Mouse (Mus musculus): ENCODE results near the gene Slc29a1. TPM values are rescaled to one million over a fixed set of nuclear protein-coding genes. Genes with fewer than 3 reads are reported as not detected.

Slc29a1 gene
- polyA plus RNA-seq, 1 experiment from 2014 or later: 84.7 TPM

DNA sequence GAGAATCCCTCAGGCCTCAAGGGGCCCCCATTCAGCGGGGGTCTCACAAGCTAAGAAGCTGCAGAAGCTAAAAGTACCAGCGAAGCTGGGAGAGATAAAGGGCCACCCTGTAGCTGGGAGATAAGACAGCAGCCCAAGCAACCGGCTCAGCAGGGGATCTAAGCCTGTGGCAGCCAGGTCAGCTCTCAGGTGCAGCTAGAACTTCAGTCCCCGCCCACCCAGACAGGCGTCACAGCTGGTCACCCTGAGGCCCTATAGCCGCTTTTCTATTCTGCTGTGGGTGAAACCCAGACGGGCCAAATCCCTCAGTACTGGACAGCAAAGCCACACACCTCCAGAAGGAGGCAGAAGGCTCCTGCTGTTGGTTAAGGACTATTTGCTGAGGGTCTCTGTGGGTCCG is 5.9 kb downstream of the Slc29a1 start:
- peak overlapping the region; percentile 4 to 5; a peak in 2 of 4 replicates for H3K4me3 ChIP-seq (ENCODE audit: control insufficient read depth in 1 of 2, insufficient read depth in 1 of 2, low read depth in 1 of 2, low read length in 2 of 2)
- H3K9me3 ChIP-seq (ENCODE audit: control insufficient read depth, low read length): no peaks in the 10 kb centered on the region
- H3K27ac ChIP-seq (replicated peaks in 1 of 2; ENCODE audit: control insufficient read depth in 1 of 2, insufficient read depth in 1 of 2, low read depth in 2 of 2, low read length in 2 of 2): peak overlapping the region in 1 of 2 experiments; percentile 74; a peak in 1 of 4 replicates
- H3K36me3 ChIP-seq (ENCODE audit: control insufficient read depth, insufficient read depth, low read length): peaks cover 19% of the 10 kb centered on the region
- H3K9ac ChIP-seq (ENCODE audit: low read length): peak overlapping the region; percentile 55; the same call in 1 of the 2 replicates
- 38% methylated on average over 8 of the region's 8 CpGs for WGBS
- H3K4me2 ChIP-seq (ENCODE audit: low read length): peak overlapping the region; percentile 99
- peaks cover 46 to 54% of the 10 kb centered on the region in 2 experiments for H3K4me1 ChIP-seq (ENCODE audit: control insufficient read depth in 2 of 2, insufficient read depth in 2 of 2, low read length in 2 of 2)
- H3K27me3 ChIP-seq (ENCODE audit: control insufficient read depth, insufficient read depth, low read length): no peaks in the 10 kb centered on the region
- ATAC-seq (ENCODE audit: insufficient number of reproducible peaks, insufficient read depth, low FRiP score, low read depth): no peak

DNA sequence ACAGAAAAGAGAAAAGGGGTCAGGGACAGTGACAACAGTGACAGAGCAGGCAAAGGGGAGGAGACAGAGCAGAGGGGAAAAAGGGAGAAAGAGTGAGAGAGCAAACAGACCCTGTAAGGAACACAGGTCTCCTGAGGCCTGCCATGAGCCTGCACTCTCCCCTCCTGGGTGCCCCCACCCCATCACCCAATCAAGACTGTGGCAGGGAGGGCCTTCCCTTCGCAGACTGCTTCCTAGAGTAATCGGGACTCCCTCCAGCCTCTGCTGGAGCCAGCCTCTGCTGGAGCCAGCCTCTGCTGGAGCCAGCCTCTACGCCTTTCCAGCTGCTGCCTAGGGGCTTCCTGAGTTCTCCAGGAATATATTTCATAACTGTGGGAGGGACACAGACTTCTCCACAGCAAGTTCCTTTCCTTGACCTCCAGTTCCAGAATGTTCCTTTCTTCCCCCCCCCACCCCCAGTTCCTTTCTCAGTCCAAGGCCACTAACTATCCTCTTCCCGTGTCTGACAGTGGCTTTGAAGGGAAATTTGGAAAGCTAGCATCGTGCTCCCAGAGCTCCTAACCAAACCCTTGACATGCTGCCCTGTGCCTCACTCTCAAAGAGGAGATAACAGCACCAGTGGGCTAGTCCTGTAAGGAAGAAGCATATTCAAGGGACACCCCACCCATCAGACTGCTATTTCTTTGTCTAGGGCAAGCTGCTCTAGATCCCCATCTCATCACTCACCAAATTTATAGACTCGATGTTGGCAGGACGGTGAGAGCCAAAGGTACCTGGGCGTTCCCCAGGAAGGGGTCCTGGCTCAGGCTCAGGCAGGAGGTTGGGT is 6.6 kb downstream of the Slc29a1 start:
- 27% methylated on average over 8 of the region's 8 CpGs for WGBS
- Histone ChIP-seq H3K36me3 (ENCODE audit: control insufficient read depth, insufficient read depth, low read length) (peaks cover 24% of the 10 kb centered on the region), H3K4me3 (ENCODE audit: control insufficient read depth in 1 of 2, insufficient read depth in 1 of 2, low read depth in 1 of 2, low read length in 2 of 2) (peak overlapping the region; percentile 12 to 19; a peak in 2 of 4 replicates), H3K9ac (ENCODE audit: low read length) (peak overlapping the region; percentile 55), H3K4me2 (ENCODE audit: low read length) (peak overlapping the region; percentile 99), H3K9me3 (ENCODE audit: control insufficient read depth, low read length) (no peaks in the 10 kb centered on the region), H3K4me1 (ENCODE audit: control insufficient read depth in 2 of 2, insufficient read depth in 2 of 2, low read length in 2 of 2) (peaks cover 46 to 54% of the 10 kb centered on the region in 2 experiments), H3K27me3 (ENCODE audit: control insufficient read depth, insufficient read depth, low read length) (no peaks in the 10 kb centered on the region), H3K27ac (replicated peaks in 1 of 2; ENCODE audit: control insufficient read depth in 1 of 2, insufficient read depth in 1 of 2, low read depth in 2 of 2, low read length in 2 of 2) (peak overlapping the region; percentile 47 to 74)
- ATAC-seq (ENCODE audit: insufficient number of reproducible peaks, insufficient read depth, low FRiP score, low read depth): no peak

DNA sequence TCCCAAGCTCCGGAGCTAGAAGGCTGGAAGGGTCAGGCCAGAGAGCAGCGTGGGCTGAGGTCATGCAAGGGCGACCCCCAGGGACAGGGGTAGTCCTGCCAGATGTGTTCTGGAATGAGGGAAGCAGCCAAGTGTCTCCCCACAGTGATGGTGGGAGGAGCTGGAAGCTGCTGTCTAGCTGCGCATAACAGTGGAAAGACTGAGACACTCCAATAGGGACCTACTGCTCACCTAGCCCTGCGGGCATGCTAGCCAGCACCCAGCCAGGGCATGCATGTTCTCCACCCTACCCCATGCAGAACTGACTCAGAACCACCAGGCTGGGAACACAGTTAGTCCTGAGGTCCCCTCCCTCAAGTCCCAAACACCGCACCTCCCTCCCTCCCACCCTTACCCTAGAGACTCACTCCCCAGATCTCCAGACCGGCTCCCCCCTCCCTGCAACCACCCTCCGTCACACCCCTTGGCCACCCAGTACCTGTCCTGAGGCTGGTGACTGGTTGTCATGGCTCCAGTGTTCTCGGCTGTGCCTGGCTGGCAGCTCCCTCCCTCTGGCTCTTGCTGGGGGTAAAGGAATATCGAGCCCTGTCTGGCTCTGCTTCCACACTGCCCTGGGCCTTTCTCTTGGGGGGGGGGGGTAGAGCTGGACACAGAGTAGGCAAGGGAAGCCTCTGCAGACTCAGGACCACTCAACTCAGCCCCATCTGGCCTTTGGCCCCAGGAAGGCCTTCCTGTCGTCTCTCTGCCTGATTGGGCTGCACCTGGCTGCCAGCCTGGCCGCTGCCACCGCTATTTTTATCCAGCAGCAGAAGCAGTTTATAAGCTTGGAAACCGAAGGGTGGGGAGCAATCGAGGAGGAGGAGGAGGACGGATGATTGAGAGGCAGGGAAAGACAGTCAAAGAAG is 7.5 kb downstream of the Slc29a1 start:
- H3K9ac ChIP-seq (ENCODE audit: low read length): peak overlapping the region; percentile 55
- peak; percentile 1; the same call in 1 of the 2 replicates for ATAC-seq (ENCODE audit: insufficient number of reproducible peaks, insufficient read depth, low FRiP score, low read depth)

DNA sequence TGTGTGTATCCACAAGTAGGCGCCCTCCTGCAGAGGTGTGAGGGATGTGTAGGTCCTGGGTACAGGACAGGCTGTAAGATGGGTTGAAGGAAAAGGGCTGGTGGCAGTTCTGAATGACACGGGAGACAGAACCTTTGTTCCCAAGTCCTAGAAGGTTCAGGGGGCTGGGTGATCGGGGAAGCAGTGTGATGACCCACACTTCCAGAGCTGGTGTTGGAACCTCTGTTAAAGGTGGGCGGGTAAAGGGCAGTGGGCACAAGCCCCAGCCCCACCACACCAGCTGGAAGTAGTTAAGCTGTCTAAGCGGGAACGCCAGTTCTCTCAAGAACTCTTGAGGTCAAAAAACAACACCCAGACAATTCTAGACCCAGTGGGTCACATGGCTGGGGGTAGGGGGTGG is 9.0 kb downstream of the Slc29a1 start:
- 78% methylated on average over 6 of the region's 6 CpGs for WGBS

More for the DNA sequence above, 7.5 kb downstream of the Slc29a1 start:
- H3K4me2 ChIP-seq (ENCODE audit: low read length): peak overlapping the region; percentile 99
- peak overlapping the region; percentile 47 to 74 for H3K27ac ChIP-seq (replicated peaks in 1 of 2; ENCODE audit: control insufficient read depth in 1 of 2, insufficient read depth in 1 of 2, low read depth in 2 of 2, low read length in 2 of 2)
- H3K9me3 ChIP-seq (ENCODE audit: control insufficient read depth, low read length): no peaks in the 10 kb centered on the region
- peak overlapping the region; percentile 12 to 19; a peak in 3 of 4 replicates for H3K4me3 ChIP-seq (ENCODE audit: control insufficient read depth in 1 of 2, insufficient read depth in 1 of 2, low read depth in 1 of 2, low read length in 2 of 2)
- peaks cover 43 to 51% of the 10 kb centered on the region in 2 experiments for H3K4me1 ChIP-seq (ENCODE audit: control insufficient read depth in 2 of 2, insufficient read depth in 2 of 2, low read length in 2 of 2)
- H3K27me3 ChIP-seq (ENCODE audit: control insufficient read depth, insufficient read depth, low read length): no peaks in the 10 kb centered on the region
- H3K36me3 ChIP-seq (ENCODE audit: control insufficient read depth, insufficient read depth, low read length): peaks cover 32% of the 10 kb centered on the region
- 37% methylated on average over 16 of the region's 16 CpGs for WGBS

DNA sequence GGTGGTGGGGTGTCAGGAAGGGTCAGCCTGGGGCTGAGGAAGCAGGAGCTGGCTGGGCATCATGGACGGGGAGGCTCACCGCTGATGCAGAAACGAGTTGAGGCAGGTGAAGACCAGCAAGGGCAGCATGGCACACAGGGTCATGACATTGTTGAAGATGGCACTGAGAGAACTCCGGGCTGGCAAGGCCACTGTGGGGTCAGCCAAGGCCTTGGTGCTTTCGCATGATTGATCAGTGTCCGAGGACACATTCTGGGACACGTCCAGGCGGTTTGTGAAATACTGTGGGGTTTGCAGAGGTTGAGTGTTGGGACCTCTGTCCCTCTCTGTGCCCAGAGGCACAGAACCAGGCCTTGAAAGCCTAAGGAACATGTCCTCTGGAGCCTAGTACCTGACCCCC is 9.6 kb downstream of the Slc29a1 start:
- no peak overlapping the region for H3K9ac ChIP-seq (ENCODE audit: low read length)
- H3K36me3 ChIP-seq (ENCODE audit: control insufficient read depth, insufficient read depth, low read length): peaks cover 42% of the 10 kb centered on the region
- no peaks in the 10 kb centered on the region for H3K9me3 ChIP-seq (ENCODE audit: control insufficient read depth, low read length)
- 88% methylated on average over 8 of the region's 8 CpGs for WGBS
- no peak for ATAC-seq (ENCODE audit: insufficient number of reproducible peaks, insufficient read depth, low FRiP score, low read depth)
- H3K4me2 ChIP-seq (ENCODE audit: low read length): no peak overlapping the region
- no peak overlapping the region for H3K4me3 ChIP-seq (ENCODE audit: control insufficient read depth in 1 of 2, insufficient read depth in 1 of 2, low read depth in 1 of 2, low read length in 2 of 2)
- H3K27me3 ChIP-seq (ENCODE audit: control insufficient read depth, insufficient read depth, low read length): no peaks in the 10 kb centered on the region
- peaks cover 43% of the 10 kb centered on the region in 2 experiments for H3K4me1 ChIP-seq (ENCODE audit: control insufficient read depth in 2 of 2, insufficient read depth in 2 of 2, low read length in 2 of 2)
- H3K27ac ChIP-seq (replicated peaks in 1 of 2; ENCODE audit: control insufficient read depth in 1 of 2, insufficient read depth in 1 of 2, low read depth in 2 of 2, low read length in 2 of 2): no peak overlapping the region

More for the DNA sequence above, 9.0 kb downstream of the Slc29a1 start:
- no peak overlapping the region for H3K9ac ChIP-seq (ENCODE audit: low read length)
- no peaks in the 10 kb centered on the region for H3K9me3 ChIP-seq (ENCODE audit: control insufficient read depth, low read length)
- ATAC-seq (ENCODE audit: insufficient number of reproducible peaks, insufficient read depth, low FRiP score, low read depth): no peak
- H3K27me3 ChIP-seq (ENCODE audit: control insufficient read depth, insufficient read depth, low read length): no peaks in the 10 kb centered on the region
- no peak overlapping the region for H3K4me3 ChIP-seq (ENCODE audit: control insufficient read depth in 1 of 2, insufficient read depth in 1 of 2, low read depth in 1 of 2, low read length in 2 of 2)
- no peak overlapping the region for H3K27ac ChIP-seq (replicated peaks in 1 of 2; ENCODE audit: control insufficient read depth in 1 of 2, insufficient read depth in 1 of 2, low read depth in 2 of 2, low read length in 2 of 2)
- peaks cover 42% of the 10 kb centered on the region for H3K36me3 ChIP-seq (ENCODE audit: control insufficient read depth, insufficient read depth, low read length)
- H3K4me2 ChIP-seq (ENCODE audit: low read length): no peak overlapping the region
- peaks cover 41 to 45% of the 10 kb centered on the region in 2 experiments for H3K4me1 ChIP-seq (ENCODE audit: control insufficient read depth in 2 of 2, insufficient read depth in 2 of 2, low read length in 2 of 2)

DNA sequence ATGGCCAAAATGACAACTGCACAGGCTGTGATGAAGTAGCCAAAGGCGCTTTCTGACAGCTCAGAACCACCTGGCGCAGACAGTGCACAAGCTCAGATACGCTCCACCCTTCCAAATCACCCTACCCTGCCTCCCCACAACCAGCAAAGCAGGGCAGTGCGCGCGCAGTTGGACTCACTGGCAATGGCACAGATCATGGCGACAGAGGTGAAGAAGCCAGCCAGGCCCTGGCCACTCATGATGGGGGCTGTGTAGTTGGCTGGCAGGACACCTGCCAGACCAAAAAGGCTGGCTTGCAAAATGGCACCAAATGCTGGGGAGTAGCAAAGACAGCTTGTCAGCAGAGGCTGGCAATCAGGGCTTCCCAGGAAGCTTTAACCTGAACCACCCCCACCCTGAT is 10.2 kb downstream of the Slc29a1 start:
- no peak overlapping the region for H3K9ac ChIP-seq (ENCODE audit: low read length)
- H3K9me3 ChIP-seq (ENCODE audit: control insufficient read depth, low read length): no peaks in the 10 kb centered on the region
- H3K27ac ChIP-seq (replicated peaks in 1 of 2; ENCODE audit: control insufficient read depth in 1 of 2, insufficient read depth in 1 of 2, low read depth in 2 of 2, low read length in 2 of 2): no peak overlapping the region
- no peaks in the 10 kb centered on the region for H3K27me3 ChIP-seq (ENCODE audit: control insufficient read depth, insufficient read depth, low read length)
- no peak for ATAC-seq (ENCODE audit: insufficient number of reproducible peaks, insufficient read depth, low FRiP score, low read depth)
- H3K36me3 ChIP-seq (ENCODE audit: control insufficient read depth, insufficient read depth, low read length): peaks cover 42% of the 10 kb centered on the region
- WGBS: 95% methylated on average over 7 of the region's 7 CpGs
- H3K4me3 ChIP-seq (ENCODE audit: control insufficient read depth in 1 of 2, insufficient read depth in 1 of 2, low read depth in 1 of 2, low read length in 2 of 2): no peak overlapping the region
- H3K4me2 ChIP-seq (ENCODE audit: low read length): no peak overlapping the region
- H3K4me1 ChIP-seq (ENCODE audit: control insufficient read depth in 2 of 2, insufficient read depth in 2 of 2, low read length in 2 of 2): peaks cover 43 to 44% of the 10 kb centered on the region in 2 experiments

DNA sequence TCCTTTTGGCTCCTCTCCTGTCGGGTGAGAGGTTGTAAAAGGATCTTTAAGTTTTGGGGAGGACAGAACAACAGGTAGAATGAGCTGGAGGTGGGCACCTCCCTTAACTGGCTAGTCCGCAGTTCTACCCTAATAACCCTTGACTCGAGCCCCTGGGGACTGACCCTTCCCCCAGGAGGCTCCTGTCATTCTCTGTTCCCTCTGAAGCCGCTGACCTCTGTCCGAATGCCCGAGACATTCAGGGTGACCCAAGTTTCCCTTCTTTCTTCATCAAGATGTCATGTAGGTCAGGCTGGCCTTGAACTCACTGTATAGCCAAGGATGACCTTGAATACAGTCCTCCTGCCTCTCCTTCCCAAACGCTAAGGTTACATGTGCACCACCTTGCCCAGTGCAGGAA is 11.0 kb downstream of the Slc29a1 start:
- H3K36me3 ChIP-seq (ENCODE audit: control insufficient read depth, insufficient read depth, low read length): peaks cover 42% of the 10 kb centered on the region
- 87% methylated on average over 7 of the region's 7 CpGs for WGBS
- no peaks in the 10 kb centered on the region for H3K9me3 ChIP-seq (ENCODE audit: control insufficient read depth, low read length)
- peaks cover 39 to 44% of the 10 kb centered on the region in 2 experiments for H3K4me1 ChIP-seq (ENCODE audit: control insufficient read depth in 2 of 2, insufficient read depth in 2 of 2, low read length in 2 of 2)
- no peak overlapping the region for H3K27ac ChIP-seq (replicated peaks in 1 of 2; ENCODE audit: control insufficient read depth in 1 of 2, insufficient read depth in 1 of 2, low read depth in 2 of 2, low read length in 2 of 2)
- no peak overlapping the region for H3K4me3 ChIP-seq (ENCODE audit: control insufficient read depth in 1 of 2, insufficient read depth in 1 of 2, low read depth in 1 of 2, low read length in 2 of 2)
- no peaks in the 10 kb centered on the region for H3K27me3 ChIP-seq (ENCODE audit: control insufficient read depth, insufficient read depth, low read length)
- ATAC-seq (ENCODE audit: insufficient number of reproducible peaks, insufficient read depth, low FRiP score, low read depth): no peak
- H3K4me2 ChIP-seq (ENCODE audit: low read length): no peak overlapping the region
- H3K9ac ChIP-seq (ENCODE audit: low read length): no peak overlapping the region
